Mouse (Mus musculus) embryo, embryonic 10.5 days (tissue): ENCODE measurements around the gene Upp1.
A peak's percentile ranks its signal among the peaks of the same experiment; 100 is the strongest.
"Not testable (repeated sequence)": the region's sequence is repeated elsewhere in the genome, so short reads cannot be mapped to it uniquely, and the experiment has no call there.

ENCODE experiments used
- DNase-seq: peaks from one replicate; pipeline ENCODE4 v3.0.0-alpha.2; 2015; ENCODE audit warnings: low spot score

Upp1 gene

GRCm38 (mm10) chr11:9118050-9118420 lies at the start of gene Upp1:
TSS of gene Upp1 (plus strand) at chr11:9118103.
- DNase-seq = no peak

DNA sequence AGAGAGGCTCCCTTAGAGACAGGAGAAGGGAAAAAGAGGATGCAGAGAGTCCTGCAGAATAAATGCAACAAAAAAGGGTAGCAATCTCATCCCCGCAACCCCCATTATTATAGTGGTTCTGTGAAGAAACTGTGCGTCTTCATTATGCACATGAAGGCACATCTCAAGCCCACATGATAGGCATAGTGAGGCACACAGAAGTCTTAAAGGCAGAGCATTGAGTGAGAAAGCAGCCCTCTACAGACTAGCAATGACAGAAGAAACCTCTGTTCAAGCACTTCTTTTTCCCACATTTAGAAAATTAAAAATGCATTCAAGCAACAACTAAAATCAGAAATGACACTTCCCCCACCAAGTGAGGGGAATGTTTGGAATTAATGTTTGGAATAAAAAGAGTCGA lies 41.5 kb upstream of the Upp1 start:
- DNase-seq = no peak

GRCm38 (mm10) chr11:9113189-9113588 lies 4.7 kb upstream of the Upp1 start:
- no peak for DNase-seq

DNA sequence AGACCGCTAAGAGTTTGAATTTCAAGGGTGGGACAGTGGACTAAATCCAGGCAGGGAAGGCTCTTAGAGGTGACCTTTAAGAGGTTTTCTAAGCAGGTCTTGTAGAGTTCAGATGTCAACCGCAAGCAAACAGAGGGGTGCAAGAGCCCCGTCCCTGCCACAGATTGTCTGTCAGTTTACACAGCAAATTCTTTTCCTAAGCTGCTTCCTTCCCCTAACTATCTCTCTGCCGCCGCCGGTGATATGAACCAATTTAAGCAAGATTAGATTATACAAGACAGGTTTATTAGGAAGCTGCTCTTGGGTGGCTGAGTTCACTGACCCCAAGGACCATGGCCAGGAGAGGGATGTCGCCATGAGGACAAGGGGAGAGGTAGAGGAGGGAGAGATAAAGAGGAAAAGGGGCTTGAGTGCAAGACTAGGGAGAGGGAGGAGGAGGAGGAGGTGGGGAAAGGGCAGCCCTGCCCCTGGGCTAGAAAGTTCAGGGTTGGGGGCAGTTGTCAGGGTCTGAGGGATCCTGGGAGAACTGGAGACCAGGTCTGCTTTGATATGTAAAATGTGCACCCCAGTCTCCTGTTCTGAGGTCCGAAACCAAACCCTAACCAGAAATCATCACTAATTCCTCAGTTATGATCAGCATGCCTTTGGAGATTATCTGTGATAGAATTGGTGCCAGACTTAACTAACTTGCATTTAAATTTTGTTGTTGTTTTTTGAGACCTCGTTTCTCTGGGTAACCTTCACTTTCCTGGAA lies 2.4 kb upstream of the Upp1 start:
- peak; percentile 21 for DNase-seq

- peak; percentile 34 for DNase-seq
Observed at GRCm38 (mm10) chr11:9116121-9116520, 1.8 kb upstream of the Upp1 start.

DNA sequence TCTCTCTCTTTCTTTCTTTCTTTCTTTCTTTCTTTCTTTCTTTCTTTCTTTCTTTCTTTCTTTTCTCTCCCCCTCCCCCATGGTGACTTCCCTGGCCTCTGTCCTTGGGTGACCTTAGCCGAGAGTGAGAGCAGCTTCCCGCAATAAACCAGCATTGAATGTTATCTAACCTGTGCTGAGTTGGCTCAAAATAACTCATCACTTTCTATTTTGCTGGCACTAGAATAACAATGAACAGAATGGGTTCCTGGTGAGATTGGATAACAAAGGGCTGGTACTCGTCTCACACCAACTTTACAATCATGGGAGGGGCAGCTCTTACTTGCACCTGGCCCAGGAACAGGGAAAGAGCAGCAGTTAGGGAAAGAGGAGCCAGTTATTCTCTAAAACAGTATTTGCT lies 987 bp upstream of the Upp1 start:
- DNase-seq = no peak

- peak; percentile 50 for DNase-seq
Observed at GRCm38 (mm10) chr11:9117358-9118049, 399 bp upstream of the Upp1 start.

DNA sequence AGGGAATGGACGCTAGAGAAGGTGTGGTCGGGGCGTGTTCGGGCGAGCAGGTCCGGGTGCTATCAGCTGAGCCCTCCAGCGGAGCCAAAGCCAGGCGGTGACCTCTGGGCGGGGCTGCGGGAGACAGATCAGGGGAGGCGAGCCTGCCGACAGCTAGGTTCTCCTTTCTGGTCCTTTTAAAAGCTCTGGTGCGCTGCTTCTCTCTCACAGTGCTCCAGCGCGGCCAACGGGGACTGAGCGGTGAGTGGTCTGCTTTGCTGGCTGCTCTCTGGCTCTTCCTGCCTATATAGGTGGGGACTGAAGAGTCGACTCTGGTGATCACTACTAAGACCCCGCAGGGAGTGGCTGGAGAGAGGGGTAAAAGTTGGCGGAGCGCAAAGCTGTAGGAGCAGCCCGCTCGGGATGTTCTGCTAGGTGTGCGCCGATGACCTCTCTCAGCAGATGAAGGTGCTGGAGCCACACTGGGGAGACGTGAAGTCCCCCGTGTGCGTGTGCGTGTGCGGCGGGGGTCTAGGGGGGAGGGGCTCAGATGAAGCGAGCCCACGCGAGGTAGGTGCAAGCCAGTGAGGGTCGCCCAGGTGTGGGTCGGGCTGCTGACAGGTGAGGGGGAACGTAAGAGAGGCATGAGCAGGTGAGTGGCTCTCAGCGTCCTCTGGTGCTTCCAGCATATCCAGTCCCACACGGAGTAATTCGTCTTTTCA lies 668 bp downstream of the Upp1 start:
- DNase-seq = peak; percentile 67

DNA sequence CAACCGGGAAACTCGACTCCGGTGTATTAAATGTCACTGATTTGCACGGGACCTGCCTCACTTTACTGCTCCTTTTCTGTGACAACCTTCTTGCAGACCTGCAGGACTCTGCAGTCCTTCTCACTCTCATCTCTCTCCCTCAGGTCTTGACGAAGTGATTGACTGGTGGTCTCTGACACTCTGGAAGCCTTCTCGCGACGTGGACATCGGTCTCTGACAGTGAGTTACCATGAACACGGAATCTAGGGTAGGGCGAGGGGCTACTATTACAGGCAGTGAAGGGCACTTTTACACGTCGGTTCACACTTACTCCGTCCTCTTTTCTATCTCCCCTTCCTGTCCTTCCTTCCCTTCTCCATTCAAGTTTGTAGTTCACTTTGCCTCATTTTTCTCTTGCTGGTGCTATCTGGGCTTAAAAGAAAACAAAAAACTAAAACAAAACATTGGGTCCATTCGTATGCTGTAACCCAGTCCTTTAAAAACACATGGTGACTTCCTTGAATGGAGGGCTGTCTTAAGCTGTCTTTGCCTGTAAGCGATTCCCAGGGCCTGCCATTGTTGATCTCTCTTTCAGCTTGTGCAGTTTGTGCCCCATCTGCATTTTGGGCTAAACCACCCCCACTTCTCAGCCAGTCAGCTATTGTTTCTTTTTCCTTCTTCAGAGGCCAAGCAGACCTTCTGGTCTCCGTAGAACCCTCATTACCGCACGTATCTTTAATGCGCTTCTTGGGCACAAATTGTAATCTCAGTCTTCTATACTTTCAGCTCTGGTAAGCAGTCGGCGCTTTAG lies 1.5 kb downstream of the Upp1 start:
- peak; percentile 46 for DNase-seq

GRCm38 (mm10) chr11:9122315-9122714 lies 4.4 kb downstream of the Upp1 start:
- no peak for DNase-seq

DNA sequence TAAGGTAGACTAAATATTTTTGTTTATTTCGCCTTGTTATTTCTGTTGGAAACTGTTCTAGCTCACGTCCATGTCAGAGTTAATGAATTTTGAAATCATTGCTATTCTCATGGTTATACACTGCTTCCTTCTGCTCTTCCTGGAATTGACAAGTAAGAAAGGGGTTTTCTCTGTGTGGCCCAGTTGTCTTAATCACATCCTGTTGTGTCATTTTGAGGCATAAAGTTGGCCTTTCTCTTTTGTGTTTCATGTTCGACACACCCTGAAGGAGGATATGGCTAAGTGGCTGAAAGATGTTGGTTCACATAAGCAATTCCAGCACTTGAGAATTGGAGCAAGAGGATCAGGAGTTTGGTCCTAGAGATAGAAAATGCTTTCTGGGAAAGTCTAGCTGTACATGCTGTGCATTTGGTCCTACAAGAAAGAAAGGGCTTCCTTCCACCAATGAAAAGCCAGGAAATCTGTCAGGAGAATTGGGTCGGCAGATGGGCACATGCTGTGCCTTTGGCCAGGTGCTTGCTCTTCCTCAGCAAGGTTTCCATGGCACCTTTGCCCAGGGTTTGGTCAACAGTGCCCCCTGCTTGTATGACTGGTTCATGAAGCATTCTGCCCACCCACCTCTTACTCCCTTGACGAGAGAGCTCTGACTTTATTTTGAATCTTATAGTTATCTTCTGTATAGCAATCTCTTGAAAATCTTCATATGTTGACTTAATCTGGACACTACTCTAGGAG lies 8.6 kb downstream of the Upp1 start:
- DNase-seq = no peak

DNA sequence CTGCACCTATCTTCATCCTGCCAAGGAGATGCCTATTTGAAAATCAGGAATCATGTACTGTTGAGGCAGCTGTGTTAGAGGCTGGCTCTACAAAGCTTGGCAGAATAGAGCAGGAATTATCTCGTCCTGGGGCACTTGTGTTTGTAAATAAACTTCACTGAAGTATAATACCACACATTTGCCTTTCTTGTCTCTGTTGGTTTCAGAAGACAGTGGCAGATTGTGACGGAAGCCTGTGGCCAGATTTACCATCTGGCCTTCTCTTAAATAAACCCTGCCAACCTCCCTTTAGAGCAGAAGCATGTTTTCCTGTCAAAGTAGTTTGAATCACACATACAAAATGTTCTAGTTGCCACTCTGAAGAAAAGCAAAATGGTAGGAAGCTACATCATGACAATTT lies 10.2 kb downstream of the Upp1 start:
- DNase-seq = no peak

DNA sequence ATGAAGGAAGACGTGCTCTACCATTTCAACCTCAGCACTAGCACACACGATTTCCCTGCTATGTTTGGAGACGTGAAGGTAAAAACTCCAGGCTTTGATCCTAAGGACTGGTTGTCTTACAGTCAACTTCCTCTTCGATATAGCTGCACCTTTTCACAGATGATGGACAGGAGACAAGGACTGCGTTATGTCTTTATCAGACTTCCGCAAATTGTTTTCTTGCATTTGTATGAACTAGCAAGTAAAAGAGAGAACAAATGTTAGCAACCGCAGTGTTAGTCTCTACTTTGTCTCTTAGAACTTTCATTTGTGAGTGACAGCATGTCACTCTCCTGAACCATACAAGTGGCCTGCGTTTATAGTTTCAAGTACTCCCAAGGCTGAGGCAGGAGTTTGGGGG lies 11.6 kb downstream of the Upp1 start:
- DNase-seq = no peak

GRCm38 (mm10) chr11:9131688-9132087 lies 13.8 kb downstream of the Upp1 start:
- no peak for DNase-seq

GRCm38 (mm10) chr11:9135589-9136246 lies 17.8 kb downstream of the Upp1 start:
- DNase-seq = peak; percentile 56

DNA sequence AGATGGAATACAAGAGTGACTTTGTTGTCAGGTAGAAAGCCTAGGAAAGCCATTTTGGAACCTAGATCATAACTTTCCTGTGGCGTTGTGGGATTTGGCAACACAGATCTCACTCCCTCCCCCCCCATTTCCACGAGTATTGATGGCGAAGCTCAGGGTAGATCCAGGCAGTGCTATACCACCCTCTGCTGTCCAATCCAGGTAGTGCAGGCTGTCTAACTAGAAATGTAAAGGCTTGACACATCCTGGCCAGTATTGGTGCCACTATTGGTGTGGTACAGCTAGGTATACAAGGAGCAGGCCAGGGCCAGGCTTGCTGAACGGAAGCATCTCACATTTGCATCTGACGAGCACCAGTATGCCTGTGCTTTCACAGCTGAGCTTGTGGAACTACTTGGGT lies 18.6 kb downstream of the Upp1 start:
- DNase-seq = peak; percentile 91

DNA sequence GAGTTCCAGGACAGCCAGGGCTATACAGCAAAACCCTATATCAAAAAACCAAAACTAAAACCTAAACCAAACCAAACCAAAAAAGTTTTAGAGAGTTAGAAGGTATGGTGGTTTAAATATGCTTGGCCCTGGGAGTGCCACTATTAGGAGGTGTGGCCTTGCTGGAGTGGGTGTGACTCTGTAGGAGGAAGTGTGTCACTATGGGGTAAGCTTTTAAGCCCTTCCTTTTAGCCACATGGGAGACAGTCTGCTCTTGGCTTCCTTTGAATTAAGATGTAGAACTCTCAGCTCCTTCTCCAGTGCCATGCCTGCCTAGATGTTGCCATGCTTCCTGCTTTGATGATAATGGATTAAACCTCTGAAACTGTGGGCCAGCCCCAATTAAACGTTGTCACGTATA lies 27.2 kb downstream of the Upp1 start:
- DNase-seq = no peak

- DNase-seq = no peak
Observed at GRCm38 (mm10) chr11:9146115-9146514, 28.2 kb downstream of the Upp1 start.

GRCm38 (mm10) chr11:9146683-9147082 lies 28.8 kb downstream of the Upp1 start:
- no peak for DNase-seq

GRCm38 (mm10) chr11:9148206-9148605 lies 30.3 kb downstream of the Upp1 start:
- DNase-seq = no peak

DNA sequence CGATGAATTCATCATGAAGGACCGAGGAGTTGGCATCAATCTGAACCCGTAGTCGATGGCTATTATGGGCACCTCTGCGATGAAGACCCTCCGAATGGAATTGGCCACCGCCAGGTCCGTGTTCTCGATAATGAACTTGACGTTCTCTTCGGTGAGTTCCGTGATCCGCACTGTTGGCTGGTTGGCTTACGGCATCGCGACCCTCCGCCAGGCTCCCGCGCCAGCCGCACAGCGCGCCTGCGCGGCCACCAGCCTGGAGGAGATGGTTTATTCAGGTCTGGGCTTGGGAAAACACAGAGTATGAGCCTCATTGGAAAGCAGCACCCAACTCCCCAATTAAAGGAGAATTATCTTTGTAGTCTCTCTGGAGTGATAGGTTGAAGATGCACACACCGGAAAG lies 32.5 kb downstream of the Upp1 start:
- not testable (repeated sequence) for DNase-seq
